In the genomic region with DNA sequence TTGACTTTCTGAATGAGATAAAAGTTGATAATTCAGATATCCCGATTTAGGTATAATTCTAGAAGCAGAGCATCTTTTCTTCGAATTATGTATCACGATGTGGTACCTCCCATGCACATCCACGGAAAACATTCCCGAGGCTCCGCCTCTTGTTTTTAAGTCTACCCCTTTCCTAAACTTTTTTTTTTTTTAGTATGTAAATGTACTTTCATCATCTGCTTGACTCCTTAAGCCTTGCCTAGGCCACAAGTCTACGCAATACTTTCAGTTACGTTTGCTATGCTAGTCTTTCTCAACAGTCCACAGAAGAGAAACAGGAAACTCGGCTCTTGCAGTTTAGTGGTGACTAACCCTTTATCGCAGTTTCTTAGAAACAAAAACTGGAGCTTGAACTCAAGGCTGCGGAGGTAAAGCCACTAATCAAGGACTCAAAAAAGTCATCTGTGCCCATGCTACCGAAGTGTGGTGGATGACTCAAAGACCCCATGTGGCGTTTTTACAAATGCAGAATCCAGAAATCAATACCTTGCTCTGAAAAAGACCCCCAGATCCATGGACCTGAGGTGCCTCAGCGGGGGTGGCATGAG, we compare ENCODE assay signal across 8 mouse cellular contexts. TPM values are rescaled to one million over a fixed set of nuclear protein-coding genes. Genes with fewer than 3 reads are reported as not detected.
DNase-seq lines count a peak whose midpoint lies in the region; ATAC-seq lines count a peak whose summit lies in the region.

No protein-coding gene starts in this region.

- H3K27ac ChIP-seq in heart, embryonic 13.5 days (replicated peaks): peak overlapping the region; percentile 83
- H3K27ac ChIP-seq in midbrain, embryonic 11.5 days (ENCODE audit: low read depth, low read length): no peak overlapping the region; the same call in 1 of the 2 replicates

- H3K27me3 ChIP-seq in heart, embryonic 13.5 days (replicated peaks): no peaks in the 10 kb centered on the region
- no peaks in the 10 kb centered on the region for H3K27me3 ChIP-seq in midbrain, embryonic 11.5 days (ENCODE audit: control insufficient read depth, insufficient read depth, low read length)

- peak; percentile 11 for DNase-seq in ovary, postnatal 14 days (ENCODE audit: low spot score)
- no peak for DNase-seq in ovary, postnatal 10 days (ENCODE audit: low spot score)
- DNase-seq in c-Kit-positive CD71-positive TER-119-positive erythroid progenitor cells, embryonic 14.5 days (ENCODE audit: low spot score): peak; percentile 20
- DNase-seq in kidney, postnatal 25 days: peak; percentile 10 to 41
- peak; percentile 91 for DNase-seq in midbrain, embryonic 11.5 days (ENCODE audit: low spot score, missing footprints)
- peak; percentile 11 to 26 for DNase-seq in thymus, postnatal 36 days
- no peak for DNase-seq in right cerebral cortex, adult 18-20 months

- H3K4me3 ChIP-seq in heart, embryonic 13.5 days: peak overlapping the region; percentile 68
- H3K4me3 ChIP-seq in midbrain, embryonic 11.5 days (ENCODE audit: low read depth, low read length): peak overlapping the region; percentile 72

- no peaks in the 10 kb centered on the region for H3K9me3 ChIP-seq in heart, embryonic 13.5 days
- H3K9me3 ChIP-seq in midbrain, embryonic 11.5 days (ENCODE audit: control insufficient read depth, low read length): no peaks in the 10 kb centered on the region

- H3K36me3 ChIP-seq in heart, embryonic 13.5 days: no peaks in the 10 kb centered on the region; the same call in 1 of the 2 replicates
- H3K36me3 ChIP-seq in midbrain, embryonic 11.5 days (ENCODE audit: control insufficient read depth, insufficient read depth, low read length): no peaks in the 10 kb centered on the region

- H3K4me1 ChIP-seq in heart, embryonic 13.5 days: peaks cover 17% of the 10 kb centered on the region
- peaks cover 14% of the 10 kb centered on the region for H3K4me1 ChIP-seq in midbrain, embryonic 11.5 days (ENCODE audit: control insufficient read depth, insufficient read depth, low read length)

- ATAC-seq in heart, embryonic 13.5 days (ENCODE audit: extremely low read depth, insufficient number of reproducible peaks, low FRiP score, low TSS enrichment): no peak
- peak; percentile 0 for ATAC-seq in midbrain, embryonic 11.5 days (ENCODE audit: low FRiP score)

- 17% methylated on average over 14 of the region's 14 CpGs for WGBS in heart, embryonic 13.5 days
- WGBS in midbrain, embryonic 11.5 days: 21% methylated on average over 14 of the region's 14 CpGs

- H3K4me2 ChIP-seq in heart, embryonic 13.5 days: peak overlapping the region; percentile 80
- peak overlapping the region; percentile 64 for H3K4me2 ChIP-seq in midbrain, embryonic 11.5 days

- H3K9ac ChIP-seq in heart, embryonic 13.5 days: peak overlapping the region; percentile 86
- no peak overlapping the region; the same call in 1 of the 2 replicates for H3K9ac ChIP-seq in midbrain, embryonic 11.5 days (ENCODE audit: low read length)

RNA-seq across cellular contexts. Expression of a gene that starts 0.7 kb away (rescaled TPM):
- 7.3 and 7.5 TPM in 2 replicates for polyA plus RNA-seq in heart, embryonic 13.5 days (2015; fragmentation: Nextera tagmentation; extraction: Ambion mirVana)
- polyA plus RNA-seq in midbrain, embryonic 11.5 days (2014; fragmentation: Nextera tagmentation; extraction: Ambion mirVana): 17.7 and 19.8 TPM in 2 replicates

Comparison
In these comparisons a context has a peak if more than half of its experiments do, and no peak if none do; other contexts are left out.
1. DNase-seq: peak in ovary, postnatal 14 days (single experiment), c-Kit-positive CD71-positive TER-119-positive erythroid progenitor cells, embryonic 14.5 days (single experiment), kidney, postnatal 25 days (2 of 2), midbrain, embryonic 11.5 days (single experiment) and thymus, postnatal 36 days (2 of 2); none in ovary, postnatal 10 days (single experiment) and right cerebral cortex, adult 18-20 months (single experiment).